In the genomic region with DNA sequence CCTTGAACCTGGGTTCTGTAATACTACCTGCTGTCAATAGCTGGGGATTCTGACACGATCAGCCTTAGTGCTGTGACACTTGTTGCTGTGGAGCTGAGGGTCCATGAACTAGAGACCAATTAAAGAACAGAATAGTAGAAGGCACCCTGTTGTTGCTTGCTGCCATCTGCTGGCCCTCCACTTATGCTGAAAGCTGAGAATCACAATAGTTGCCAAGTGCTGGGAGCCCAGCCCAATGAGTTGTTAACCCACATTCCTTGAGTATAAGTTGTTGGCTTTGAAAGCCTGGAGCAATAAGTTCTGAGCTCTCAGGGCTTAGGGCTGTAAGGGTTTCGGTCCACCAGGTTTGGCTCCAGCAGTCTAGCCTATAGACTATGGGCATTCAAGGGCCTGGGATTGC, we compare ENCODE assay signal across 9 mouse cellular contexts.
DNase-seq lines count a peak whose midpoint lies in the region; ATAC-seq and TF ChIP-seq lines count a peak whose summit lies in the region.
"Had no signal": no experiment of that assay in that cellular context is flagged by ENCODE, and none has a peak within 500 bp of the region (broad histone marks: within the 10 kb centered on the region; RNA-seq: fewer than 3 reads in every experiment).

No protein-coding gene starts in this region.

- H3K27ac ChIP-seq in liver, embryonic 14.5 days = no peak overlapping the region
- H3K27ac ChIP-seq in liver, embryonic 11.5 days (ENCODE audit: low read depth, low read length) = no peak overlapping the region
- H3K27ac ChIP-seq: heart, embryonic 15.5 days had no signal

- 46% methylated on average over 2 of the region's 2 CpGs for WGBS in liver, embryonic 14.5 days (ENCODE audit: insufficient replicate concordance)
- WGBS in liver, embryonic 11.5 days = 84% methylated on average over 2 of the region's 2 CpGs

- H3K9me3 ChIP-seq in liver, embryonic 14.5 days (ENCODE audit: control insufficient read depth, low read length) = no peaks in the 10 kb centered on the region
- no peaks in the 10 kb centered on the region for H3K9me3 ChIP-seq in liver, embryonic 11.5 days (ENCODE audit: control insufficient read depth, low read length)
- H3K9me3 ChIP-seq: heart, embryonic 15.5 days had no signal

- DNase-seq in gastrocnemius, adult 18-20 months (ENCODE audit: low spot score) = peak; percentile 20
- DNase-seq in gastrocnemius, postnatal 36 days = no peak
- no peak for DNase-seq in liver, embryonic 14.5 days (ENCODE audit: low read depth in 3 of 3, low spot score in 3 of 3)
- DNase-seq in liver, embryonic 11.5 days (ENCODE audit: low spot score) = no peak
- peak; percentile 10 for DNase-seq in gonadal fat pad, adult 2 months (ENCODE audit: low read depth)
- DNase-seq in lung, postnatal 25 days (ENCODE audit: low spot score) = peak; percentile 62
- DNase-seq in retina, embryonic 14.5 days (ENCODE audit: low spot score) = no peak
- no peak for DNase-seq in cerebellum, postnatal 4 days (ENCODE audit: low spot score in 2 of 2)

- H3K4me2 ChIP-seq in liver, embryonic 14.5 days (ENCODE audit: low read depth) = no peak overlapping the region
- H3K4me2 ChIP-seq in liver, embryonic 11.5 days = no peak overlapping the region
- H3K4me2 ChIP-seq: heart, embryonic 15.5 days had no signal

- TF ChIP-seq CTCF in liver, embryonic 14.5 days (IDR thresholded peaks at IDR 0.05; ENCODE audit: low read depth) = 0 out of 2 replicates have a peak, but pooled peaks have one; percentile 3

- ATAC-seq in liver, embryonic 14.5 days (ENCODE audit: insufficient read depth) = no peak
- no peak for ATAC-seq in liver, embryonic 11.5 days (replicated peaks; ENCODE audit: low FRiP score)

- no peak for TF ChIP-seq EP300 in liver, embryonic 14.5 days (IDR thresholded peaks at IDR 0.05; ENCODE audit: low read depth)

- H3K9ac ChIP-seq in liver, embryonic 14.5 days (replicated peaks) = no peak overlapping the region
- no peak overlapping the region for H3K9ac ChIP-seq in liver, embryonic 11.5 days (ENCODE audit: low read depth, low read length)
- H3K9ac ChIP-seq: heart, embryonic 15.5 days had no signal

- intact Hi-C loops in gastrocnemius, postnatal 36 days (cut with DNase I) = no loop called here

- H3K27me3 ChIP-seq in liver, embryonic 14.5 days (ENCODE audit: control insufficient read depth, insufficient read depth, low read length) = no peaks in the 10 kb centered on the region
- no peaks in the 10 kb centered on the region for H3K27me3 ChIP-seq in liver, embryonic 11.5 days (replicated peaks; ENCODE audit: control insufficient read depth, insufficient read depth, low read length)
- H3K27me3 ChIP-seq: heart, embryonic 15.5 days had no signal

- no peaks in the 10 kb centered on the region for H3K4me1 ChIP-seq in liver, embryonic 14.5 days (replicated peaks; ENCODE audit: control insufficient read depth in 2 of 2, insufficient read depth in 2 of 2, low read length in 1 of 2)
- no peaks in the 10 kb centered on the region for H3K4me1 ChIP-seq in liver, embryonic 11.5 days (replicated peaks; ENCODE audit: control insufficient read depth, insufficient read depth, low read length)
- H3K4me1 ChIP-seq: heart, embryonic 15.5 days had no signal

- no peaks in the 10 kb centered on the region for H3K36me3 ChIP-seq in liver, embryonic 14.5 days (replicated peaks; ENCODE audit: control insufficient read depth, insufficient read depth, low read depth)
- no peaks in the 10 kb centered on the region for H3K36me3 ChIP-seq in liver, embryonic 11.5 days (ENCODE audit: control insufficient read depth, insufficient read depth, low read length)
- H3K36me3 ChIP-seq: heart, embryonic 15.5 days had no signal

- H3K4me3 ChIP-seq in liver, embryonic 14.5 days (ENCODE audit: insufficient read depth in 1 of 2, low read depth in 2 of 2, low read length in 2 of 2) = no peak overlapping the region
- no peak overlapping the region for H3K4me3 ChIP-seq in liver, embryonic 11.5 days (ENCODE audit: low read depth, low read length)
- H3K4me3 ChIP-seq: heart, embryonic 15.5 days had no signal

Comparison
In these comparisons a context has a peak if more than half of its experiments do, and no peak if none do; other contexts are left out.
1. DNase-seq: peak in gastrocnemius, adult 18-20 months (single experiment), gonadal fat pad, adult 2 months (single experiment) and lung, postnatal 25 days (single experiment); none in gastrocnemius, postnatal 36 days (0 of 2), liver, embryonic 14.5 days (0 of 3), liver, embryonic 11.5 days (single experiment), retina, embryonic 14.5 days (single experiment) and cerebellum, postnatal 4 days (0 of 2).